Mouse (Mus musculus) C2C12 (cell line): ENCODE results near the gene Ptprn2. TPM values are rescaled to one million over a fixed set of nuclear protein-coding genes. Genes with fewer than 3 reads are reported as not detected.

Source experiments
- H3K27me3 ChIP-seq: one replicate; pipeline ENCODE4 v1.6.1; 2011; ENCODE audit not compliant: control insufficient read depth, insufficient read depth, insufficient read length
- H3K36me3 ChIP-seq: one replicate; pipeline ENCODE4 v1.6.1; 2011; ENCODE audit not compliant: control insufficient read depth, insufficient read depth
- H3K4me3 ChIP-seq: one replicate; pipeline ENCODE4 v1.5.1; 2011; ENCODE audit warnings: mild to moderate bottlenecking, control low read depth; ENCODE audit not compliant: poor library complexity, insufficient read depth, severe bottlenecking
- H3K79me2 ChIP-seq: one replicate; pipeline ENCODE4 v1.6.1; 2011; ENCODE audit not compliant: control insufficient read depth, insufficient read depth
- H3K79me3 ChIP-seq: one replicate; pipeline ENCODE4 v1.6.1; 2011; ENCODE audit warnings: low read depth, control low read depth
- H3ac ChIP-seq: one replicate; pipeline ENCODE3; 2011; ENCODE audit warnings: low read depth; ENCODE audit not compliant: control insufficient read depth, insufficient read length
- CEBPB ChIP-seq: IDR thresholded peaks from one replicate; pipeline ENCODE4 v1.6.1; 2011; ENCODE audit warnings: low read depth, mild to moderate bottlenecking, control low read depth, moderate library complexity
- CTCF ChIP-seq: IDR thresholded peaks from one replicate; pipeline ENCODE4 v1.5.1; 2011; ENCODE audit not compliant: control insufficient read depth, insufficient read depth, insufficient read length
- FOSL1 ChIP-seq: IDR thresholded peaks from one replicate; pipeline ENCODE4 v1.8.0; 2011; ENCODE audit warnings: mild to moderate bottlenecking, low read length; ENCODE audit not compliant: poor library complexity, insufficient read depth, severe bottlenecking
- MAX ChIP-seq: IDR thresholded peaks from one replicate; pipeline ENCODE4 v1.6.1; 2011; ENCODE audit warnings: mild to moderate bottlenecking, control low read depth
- MYOD1 ChIP-seq: IDR thresholded peaks from one replicate; pipeline ENCODE4 v1.6.1; 2011; ENCODE audit warnings: low read depth; ENCODE audit not compliant: control insufficient read depth, insufficient read length
- MYOG ChIP-seq: IDR thresholded peaks from one replicate; pipeline ENCODE4 v1.6.1; 2011; ENCODE audit not compliant: control insufficient read depth, insufficient read length; ENCODE audit errors: extremely low read depth
- USF1 ChIP-seq: IDR thresholded peaks from one replicate; pipeline ENCODE4 v1.6.1; 2011; ENCODE audit warnings: low read depth, mild to moderate bottlenecking, control low read depth, moderate library complexity
- polyA plus RNA-seq: library from polyadenylated mRNA; unstranded; fragments of >200 nt; fragmentation: generic; extraction: Trizol; gene quantifications from one replicate; pipeline ENCODE4 v1.2.1, GENCODE M21; 2012; ENCODE audit warnings: missing spikeins

Ptprn2 gene
- polyA plus RNA-seq, 1 experiment = 0.41 TPM

- Histone ChIP-seq H3K79me2 (no peaks in the 10 kb centered on the region), H3K27me3 (no peaks in the 10 kb centered on the region), H3K4me3 (no peak overlapping the region), H3ac (no peak overlapping the region), H3K79me3 (no peaks in the 10 kb centered on the region), H3K36me3 (no peaks in the 10 kb centered on the region)
- TF ChIP-seq FOSL1 = no peak
- TF ChIP-seq USF1 = no peak
- TF ChIP-seq CEBPB = no peak
- TF ChIP-seq MYOG = no peak
- no peak for TF ChIP-seq CTCF
- TF ChIP-seq MAX = no peak
- TF ChIP-seq MYOD1 = no peak
Observed at GRCm38 (mm10) chr12:116661018-116661417, 175.5 kb downstream of the Ptprn2 start.

- no peaks in the 10 kb centered on the region for H3K27me3 ChIP-seq
- no peaks in the 10 kb centered on the region for H3K36me3 ChIP-seq
- no peak overlapping the region for H3ac ChIP-seq
- no peak overlapping the region for H3K4me3 ChIP-seq
- H3K79me3 ChIP-seq = no peaks in the 10 kb centered on the region
- TF ChIP-seq CEBPB (no peak), MYOD1 (no peak), MYOG (no peak), FOSL1 (no peak), USF1 (no peak), CTCF (no peak), MAX (no peak)
- no peaks in the 10 kb centered on the region for H3K79me2 ChIP-seq
Observed at GRCm38 (mm10) chr12:116677701-116678100, 192.2 kb downstream of the Ptprn2 start.

- no peak for TF ChIP-seq MYOG
- no peak for TF ChIP-seq FOSL1
- TF ChIP-seq USF1 = no peak
- TF ChIP-seq CTCF = no peak
- TF ChIP-seq MAX = no peak
- TF ChIP-seq CEBPB = no peak
- TF ChIP-seq MYOD1 = no peak
- Histone ChIP-seq H3K27me3 (no peaks in the 10 kb centered on the region), H3K4me3 (no peak overlapping the region), H3K36me3 (no peaks in the 10 kb centered on the region), H3K79me3 (no peaks in the 10 kb centered on the region), H3K79me2 (no peaks in the 10 kb centered on the region), H3ac (no peak overlapping the region)
Observed at GRCm38 (mm10) chr12:116689832-116690231, 204.3 kb downstream of the Ptprn2 start.

- no peak overlapping the region for H3K4me3 ChIP-seq
- H3ac ChIP-seq = no peak overlapping the region
- TF ChIP-seq USF1 (no peak), MAX (no peak), MYOG (no peak), CTCF (no peak), MYOD1 (no peak), FOSL1 (no peak), CEBPB (no peak)
- H3K79me3 ChIP-seq = no peaks in the 10 kb centered on the region
- no peaks in the 10 kb centered on the region for H3K27me3 ChIP-seq
- no peaks in the 10 kb centered on the region for H3K36me3 ChIP-seq
- H3K79me2 ChIP-seq = no peaks in the 10 kb centered on the region
Observed at GRCm38 (mm10) chr12:116709535-116709934, 224.0 kb downstream of the Ptprn2 start.

GRCm38 (mm10) chr12:116710716-116711115 is 225.2 kb downstream of the Ptprn2 start:
- H3ac ChIP-seq = no peak overlapping the region
- no peaks in the 10 kb centered on the region for H3K79me2 ChIP-seq
- H3K36me3 ChIP-seq = no peaks in the 10 kb centered on the region
- no peak for TF ChIP-seq MAX
- no peak for TF ChIP-seq CEBPB
- no peak overlapping the region for H3K4me3 ChIP-seq
- H3K27me3 ChIP-seq = no peaks in the 10 kb centered on the region
- H3K79me3 ChIP-seq = no peaks in the 10 kb centered on the region

GRCm38 (mm10) chr12:116711133-116711532 is 225.6 kb downstream of the Ptprn2 start:
- no peaks in the 10 kb centered on the region for H3K36me3 ChIP-seq
- H3K27me3 ChIP-seq = no peaks in the 10 kb centered on the region
- TF ChIP-seq USF1 (no peak), CEBPB (no peak), MYOG (no peak), MAX (no peak), FOSL1 (no peak), MYOD1 (no peak), CTCF (no peak)

More at GRCm38 (mm10) chr12:116711133-116711532, 225.6 kb downstream of the Ptprn2 start:
- Histone ChIP-seq H3K79me3 (no peaks in the 10 kb centered on the region), H3ac (no peak overlapping the region), H3K4me3 (no peak overlapping the region), H3K79me2 (no peaks in the 10 kb centered on the region)
